ENCODE assay signal across 7 mouse cellular contexts in the genomic region with DNA sequence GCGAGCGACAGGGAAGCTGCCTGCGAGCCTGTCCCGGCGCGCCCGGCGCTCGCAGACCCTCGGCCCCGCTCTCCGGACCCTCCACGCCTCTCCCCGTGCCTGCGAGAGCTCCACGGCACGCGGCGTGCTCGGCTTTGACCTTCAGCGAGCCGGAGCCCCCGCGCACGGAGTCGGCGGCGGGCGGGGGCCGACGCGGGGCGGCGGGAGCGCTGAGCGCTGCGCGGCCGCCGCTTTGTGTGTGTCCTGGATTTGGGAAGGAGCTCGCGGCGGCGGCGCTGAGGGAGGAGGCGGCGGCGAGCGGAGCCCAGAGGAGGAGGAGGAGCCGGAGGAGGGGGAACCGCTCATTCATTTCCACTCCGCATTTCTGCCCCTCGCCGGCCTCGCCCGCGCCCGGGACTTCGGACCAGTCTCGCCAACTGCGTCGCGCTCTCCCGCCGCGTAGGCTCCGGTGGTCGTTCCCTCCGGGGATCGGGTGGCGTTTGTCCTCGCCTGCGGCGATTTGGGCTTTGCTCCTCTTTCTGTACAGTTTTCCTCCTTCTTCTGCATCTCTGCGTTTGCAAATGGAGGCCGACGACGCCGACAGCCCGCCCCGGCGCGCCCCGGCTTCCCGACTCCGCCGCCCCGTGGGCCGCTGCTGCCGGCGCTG. TPM values are rescaled to one million over a fixed set of nuclear protein-coding genes. Genes with fewer than 3 reads are reported as not detected.
DNase-seq lines count a peak whose midpoint lies in the region; ATAC-seq lines count a peak whose summit lies in the region.

No protein-coding gene starts in this region.

- H3K9me3 ChIP-seq in limb, embryonic 13.5 days: no peaks in the 10 kb centered on the region
- no peaks in the 10 kb centered on the region for H3K9me3 ChIP-seq in midbrain, embryonic 15.5 days

- H3K9ac ChIP-seq in limb, embryonic 13.5 days: peak overlapping the region; percentile 99
- H3K9ac ChIP-seq in midbrain, embryonic 15.5 days: peak overlapping the region; percentile 97

- no peaks in the 10 kb centered on the region for H3K27me3 ChIP-seq in limb, embryonic 13.5 days
- no peaks in the 10 kb centered on the region for H3K27me3 ChIP-seq in midbrain, embryonic 15.5 days (replicated peaks)

- H3K36me3 ChIP-seq in limb, embryonic 13.5 days: no peaks in the 10 kb centered on the region
- H3K36me3 ChIP-seq in midbrain, embryonic 15.5 days (replicated peaks): no peaks in the 10 kb centered on the region

- H3K4me2 ChIP-seq in limb, embryonic 13.5 days (replicated peaks): peak overlapping the region; percentile 79
- H3K4me2 ChIP-seq in midbrain, embryonic 15.5 days: peak overlapping the region; percentile 92

- WGBS in limb, embryonic 13.5 days: under 1% methylated on average over 77 of the region's 91 CpGs
- WGBS in midbrain, embryonic 15.5 days: under 1% methylated on average over 77 of the region's 91 CpGs

- peak overlapping the region; percentile 100 for H3K27ac ChIP-seq in limb, embryonic 13.5 days
- peak overlapping the region; percentile 100 for H3K27ac ChIP-seq in midbrain, embryonic 15.5 days

- peak overlapping the region; percentile 98 for H3K4me3 ChIP-seq in limb, embryonic 13.5 days
- peak overlapping the region; percentile 86 for H3K4me3 ChIP-seq in midbrain, embryonic 15.5 days

- peak; percentile 91 for DNase-seq in adrenal gland, adult 2 months
- DNase-seq in embryo, embryonic 9.5 days (ENCODE audit: extremely low spot score): peak; percentile 88
- DNase-seq in kidney, adult 18-20 months: peak; percentile 89
- peak; percentile 71 to 74 for DNase-seq in spleen, postnatal 10 days (ENCODE audit: low spot score in 2 of 2)

- peaks cover 28% of the 10 kb centered on the region for H3K4me1 ChIP-seq in limb, embryonic 13.5 days
- H3K4me1 ChIP-seq in midbrain, embryonic 15.5 days: peaks cover 27% of the 10 kb centered on the region

- peak; percentile 38 for ATAC-seq in granulocyte monocyte progenitor cell, adult 5-6 weeks (replicated peaks; ENCODE audit: poor library complexity, severe bottlenecking)
- peak; percentile 46 for ATAC-seq in limb, embryonic 13.5 days (ENCODE audit: low FRiP score, low read depth)
- ATAC-seq in midbrain, embryonic 15.5 days (replicated peaks): peak; percentile 64

RNA-seq across cellular contexts. Expression of gene Igf1r, which starts 0.5 kb away (rescaled TPM):
- total RNA-seq in adrenal gland, adult 2 months (2021): 10 to 100 TPM; 41.2 to 95.1 TPM
- 14.8 and 21.3 TPM in 2 replicates for polyA plus RNA-seq in adrenal gland, adult 2 months (2012; rRNA removed)
- 59.2 and 59.7 TPM in 2 replicates for total RNA-seq in granulocyte monocyte progenitor cell, adult 5-6 weeks (2014; fragmentation: Nextera tagmentation)
- total RNA-seq in granulocyte monocyte progenitor cell, adult 5-6 weeks (2017): 27.9 and 29.4 TPM in 2 replicates
- polyA plus RNA-seq in limb, embryonic 13.5 days (2015; fragmentation: Nextera tagmentation; extraction: Ambion mirVana): 36.8 and 39.4 TPM in 2 replicates
- 27.1 and 27.8 TPM in 2 replicates for polyA plus RNA-seq in midbrain, embryonic 15.5 days (2015; fragmentation: Nextera tagmentation; extraction: Ambion mirVana)

Comparison
In these comparisons a context has a peak if more than half of its experiments do, and no peak if none do; other contexts are left out.
1. Peak in every context shown above with its lines: DNase-seq, ATAC-seq, H3K4me3 ChIP-seq and H3K27ac ChIP-seq.